Comparison of ENCODE assay signal across 8 mouse cellular contexts in the genomic region with DNA sequence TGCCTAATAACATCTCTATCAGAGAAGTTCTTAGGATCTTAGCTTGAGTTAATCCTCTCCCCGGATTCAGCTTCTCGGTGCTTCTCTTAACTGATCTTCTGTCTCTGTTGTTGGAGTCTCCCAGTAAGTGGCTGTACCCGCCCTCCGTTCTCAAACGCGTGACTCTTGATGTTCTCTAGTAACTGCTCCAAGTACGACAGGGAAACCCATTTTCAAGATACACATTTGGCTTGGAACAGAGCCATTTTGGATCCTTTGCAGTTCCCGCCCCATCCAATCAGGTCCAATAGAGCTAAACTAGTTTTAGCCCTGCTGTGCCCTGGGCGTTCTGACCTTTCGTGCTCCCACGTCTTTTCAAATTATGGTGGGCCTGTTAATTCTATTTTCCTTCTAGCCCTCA. TPM values are rescaled to one million over a fixed set of nuclear protein-coding genes. Genes with fewer than 3 reads are reported as not detected.
DNase-seq lines count a peak whose midpoint lies in the region; ATAC-seq and TF ChIP-seq lines count a peak whose summit lies in the region.

No protein-coding gene starts in this region.

- no peaks in the 10 kb centered on the region for H3K27me3 ChIP-seq in testis, adult 2 months (ENCODE audit: control insufficient read depth, insufficient read depth, low read length)
- H3K27me3 ChIP-seq in hindbrain, embryonic 13.5 days = no peaks in the 10 kb centered on the region
- no peaks in the 10 kb centered on the region for H3K27me3 ChIP-seq in lung, embryonic 15.5 days
- H3K27me3 ChIP-seq in stomach, embryonic 16.5 days (ENCODE audit: control insufficient read depth, insufficient read depth, low read length) = no peaks in the 10 kb centered on the region

- H3K4me3 ChIP-seq in testis, adult 2 months (ENCODE audit: control insufficient read depth, low read depth, low read length) = peak overlapping the region; percentile 99
- peak overlapping the region; percentile 69 for H3K4me3 ChIP-seq in hindbrain, embryonic 13.5 days
- H3K4me3 ChIP-seq in lung, embryonic 15.5 days = peak overlapping the region; percentile 67
- H3K4me3 ChIP-seq in stomach, embryonic 16.5 days (replicated peaks; ENCODE audit: low read length) = peak overlapping the region; percentile 66

- no peak for TF ChIP-seq POLR2A in testis, adult 2 months (IDR thresholded peaks at IDR 0.05; ENCODE audit: control insufficient read depth, low read depth, low read length)

- no peak for DNase-seq in testis, postnatal 10 days (ENCODE audit: low spot score)
- peak; percentile 26 for DNase-seq in cerebellum, adult 9-11 months
- DNase-seq in left cerebral cortex, postnatal 36 days (ENCODE audit: low spot score in 2 of 2) = no peak
- DNase-seq in urinary bladder, postnatal 25 days (ENCODE audit: low spot score) = no peak

- H3K27ac ChIP-seq in testis, adult 2 months (ENCODE audit: control insufficient read depth, insufficient read depth, low read depth, low read length) = peak overlapping the region; percentile 99
- H3K27ac ChIP-seq in hindbrain, embryonic 13.5 days = peak overlapping the region; percentile 84; the same call in 1 of the 2 replicates
- peak overlapping the region; percentile 94 for H3K27ac ChIP-seq in lung, embryonic 15.5 days
- peak overlapping the region; percentile 84 for H3K27ac ChIP-seq in stomach, embryonic 16.5 days (ENCODE audit: low read length)

- ATAC-seq in hindbrain, embryonic 13.5 days (ENCODE audit: low FRiP score) = no peak
- ATAC-seq in lung, embryonic 15.5 days (ENCODE audit: borderline replicate concordance, extremely low read depth, low FRiP score, low TSS enrichment) = no peak
- ATAC-seq in stomach, embryonic 16.5 days (ENCODE audit: insufficient read depth, low FRiP score) = no peak

- H3K9me3 ChIP-seq in hindbrain, embryonic 13.5 days = no peaks in the 10 kb centered on the region
- H3K9me3 ChIP-seq in lung, embryonic 15.5 days = no peaks in the 10 kb centered on the region
- H3K9me3 ChIP-seq in stomach, embryonic 16.5 days (replicated peaks; ENCODE audit: control insufficient read depth, low read length) = no peaks in the 10 kb centered on the region

- peak overlapping the region; percentile 73 for H3K4me2 ChIP-seq in hindbrain, embryonic 13.5 days
- peak overlapping the region; percentile 69 for H3K4me2 ChIP-seq in lung, embryonic 15.5 days
- H3K4me2 ChIP-seq in stomach, embryonic 16.5 days (ENCODE audit: low read depth, low read length) = peak overlapping the region; percentile 81

- intact Hi-C loops in left cerebral cortex, postnatal 36 days (cut with DNase I) = no loop called here

- no peak for TF ChIP-seq CTCF in testis, adult 2 months (IDR thresholded peaks at IDR 0.05; ENCODE audit: control insufficient read depth, insufficient read depth, insufficient replicate concordance, low read depth, low read length)

- 10% methylated on average over 11 of the region's 11 CpGs for WGBS in hindbrain, embryonic 13.5 days
- WGBS in lung, embryonic 15.5 days = 8% methylated on average over 11 of the region's 11 CpGs
- 10% methylated on average over 11 of the region's 11 CpGs for WGBS in stomach, embryonic 16.5 days

- peak overlapping the region; percentile 67 for H3K9ac ChIP-seq in hindbrain, embryonic 13.5 days
- H3K9ac ChIP-seq in lung, embryonic 15.5 days = peak overlapping the region; percentile 70
- peak overlapping the region; percentile 68 for H3K9ac ChIP-seq in stomach, embryonic 16.5 days (ENCODE audit: low read length)

- no peaks in the 10 kb centered on the region for H3K4me1 ChIP-seq in testis, adult 2 months (ENCODE audit: control insufficient read depth, insufficient read depth, low read length)
- peaks cover 7% of the 10 kb centered on the region for H3K4me1 ChIP-seq in hindbrain, embryonic 13.5 days (replicated peaks)
- peaks cover 13% of the 10 kb centered on the region; the same call in 1 of the 2 replicates for H3K4me1 ChIP-seq in lung, embryonic 15.5 days
- peaks cover 5% of the 10 kb centered on the region; the same call in 1 of the 2 replicates for H3K4me1 ChIP-seq in stomach, embryonic 16.5 days (ENCODE audit: control insufficient read depth, insufficient read depth, low read length)

- H3K36me3 ChIP-seq in testis, adult 2 months (ENCODE audit: control insufficient read depth, insufficient read depth, low read length) = no peaks in the 10 kb centered on the region; the same call in 1 of the 2 replicates
- no peaks in the 10 kb centered on the region for H3K36me3 ChIP-seq in hindbrain, embryonic 13.5 days
- no peaks in the 10 kb centered on the region for H3K36me3 ChIP-seq in lung, embryonic 15.5 days
- H3K36me3 ChIP-seq in stomach, embryonic 16.5 days (ENCODE audit: control insufficient read depth, insufficient read depth, low read length) = no peaks in the 10 kb centered on the region

RNA-seq across cellular contexts. Expression of a gene that starts 0.7 kb away (rescaled TPM):
- 7.8 and 8.7 TPM in 2 replicates for polyA plus RNA-seq in testis, adult 2 months (2012; rRNA removed)
- 4.5 and 4.8 TPM in 2 replicates for polyA plus RNA-seq in hindbrain, embryonic 13.5 days (2015; fragmentation: Nextera tagmentation; extraction: Ambion mirVana)
- polyA plus RNA-seq in lung, embryonic 15.5 days (2015; fragmentation: Nextera tagmentation; extraction: Ambion mirVana) = 8.7 and 9.3 TPM in 2 replicates
- 5.3 and 5.6 TPM in 2 replicates for polyA plus RNA-seq in stomach, embryonic 16.5 days (2015; fragmentation: Nextera tagmentation; extraction: Ambion mirVana)
- 1 to 10 TPM; 2.4 TPM for total RNA-seq in left cerebral cortex, postnatal 36 days (2021)

RNA-seq across cellular contexts. Expression of a gene that starts 41.4 kb away (rescaled TPM):
- polyA plus RNA-seq in testis, adult 2 months (2012; rRNA removed) = 933 and 973 TPM in 2 replicates
- not detected in 2 replicates for polyA plus RNA-seq in hindbrain, embryonic 13.5 days (2015; fragmentation: Nextera tagmentation; extraction: Ambion mirVana)
- polyA plus RNA-seq in lung, embryonic 15.5 days (2015; fragmentation: Nextera tagmentation; extraction: Ambion mirVana) = not detected in 2 replicates
- polyA plus RNA-seq in stomach, embryonic 16.5 days (2015; fragmentation: Nextera tagmentation; extraction: Ambion mirVana) = not detected in 2 replicates
- total RNA-seq in left cerebral cortex, postnatal 36 days (2021) = under 1 TPM in 1 of 2 experiments, not detected in 1; 0.49 TPM

RNA-seq across cellular contexts. Expression of a gene that starts 53.9 kb away (rescaled TPM):
- polyA plus RNA-seq in testis, adult 2 months (2012; rRNA removed) = 25.3 and 44.4 TPM in 2 replicates
- polyA plus RNA-seq in hindbrain, embryonic 13.5 days (2015; fragmentation: Nextera tagmentation; extraction: Ambion mirVana) = 4.9 and 5.0 TPM in 2 replicates
- polyA plus RNA-seq in lung, embryonic 15.5 days (2015; fragmentation: Nextera tagmentation; extraction: Ambion mirVana) = 147 and 158 TPM in 2 replicates
- polyA plus RNA-seq in stomach, embryonic 16.5 days (2015; fragmentation: Nextera tagmentation; extraction: Ambion mirVana) = 354 and 371 TPM in 2 replicates
- 10 to 100 TPM; 13.7 to 19.1 TPM for total RNA-seq in left cerebral cortex, postnatal 36 days (2021)

Comparison
In these comparisons a context has a peak if more than half of its experiments do, and no peak if none do; other contexts are left out.
1. RNA of a gene that starts 41.4 kb away (polyA plus RNA-seq): 933 to 973 TPM in testis, adult 2 months; not detected in hindbrain, embryonic 13.5 days, not detected in lung, embryonic 15.5 days and not detected in stomach, embryonic 16.5 days; every median in the first group is over 100 times any median in the second.
2. Peak in every context shown above with its lines, with median percentiles within 50 percentile points of each other: H3K27ac ChIP-seq, H3K4me3 ChIP-seq, H3K4me2 ChIP-seq and H3K9ac ChIP-seq.